Mouse (Mus musculus) hindbrain, embryonic 13.5 days (tissue): ENCODE results near the gene Ifna14. TPM values are rescaled to one million over a fixed set of nuclear protein-coding genes. Genes with fewer than 3 reads are reported as not detected.

Experiments used
- ATAC-seq: fragments of 200-750 bp; cut with Nextera tagmentation; 2 replicates; pipeline ENCODE4 v1.8.0; 2017; ENCODE audit warnings: moderate TSS enrichment; ENCODE audit not compliant: low FRiP score
- H3K27ac ChIP-seq: fragments of 300-500 bp; sonication (generic); 2 replicates; pipeline ENCODE4 v1.5.1; 2015; ENCODE audit warnings: inconsistent platforms, mild to moderate bottlenecking, moderate library complexity
- H3K27me3 ChIP-seq: fragments of 300-500 bp; sonication (generic); 2 replicates; pipeline ENCODE4 v1.6.1; 2015; ENCODE audit warnings: mild to moderate bottlenecking, inconsistent platforms
- H3K36me3 ChIP-seq: fragments of 300-500 bp; sonication (generic); 2 replicates; pipeline ENCODE4 v1.6.1; 2015; ENCODE audit warnings: mild to moderate bottlenecking, inconsistent platforms
- H3K4me1 ChIP-seq: fragments of 300-500 bp; sonication (generic); replicated peaks from 2 replicates; pipeline ENCODE4 v1.6.1; 2015; ENCODE audit warnings: inconsistent platforms
- H3K4me2 ChIP-seq: fragments of 300-500 bp; sonication (generic); 2 replicates; pipeline ENCODE4 v1.6.1; 2015; ENCODE audit warnings: inconsistent platforms, mild to moderate bottlenecking, moderate library complexity
- H3K4me3 ChIP-seq: fragments of 300-500 bp; sonication (generic); 2 replicates; pipeline ENCODE4 v1.5.1; 2015; ENCODE audit warnings: mild to moderate bottlenecking, inconsistent platforms
- H3K9ac ChIP-seq: fragments of 300-500 bp; sonication (generic); 2 replicates; pipeline ENCODE4 v1.6.1; 2015; ENCODE audit warnings: mild to moderate bottlenecking, inconsistent platforms
- H3K9me3 ChIP-seq: fragments of 300-500 bp; sonication (generic); 2 replicates; pipeline ENCODE4 v1.6.1; 2016; ENCODE audit warnings: inconsistent platforms
- WGBS: fragments of 180-500 bp; shearing (Covaris S2); methylation state at CpG from one replicate; pipeline ENCODE4 v1.1.7; 2015; 5-methylcytosine and 5-hydroxymethylcytosine counted together
- polyA plus RNA-seq: library from polyadenylated mRNA; unstranded; fragments of >200 nt; fragmentation: Nextera tagmentation; extraction: Ambion mirVana; gene quantifications from 2 replicates; pipeline ENCODE4 v1.2.1, GENCODE M21; 2015

Ifna14 gene
- polyA plus RNA-seq, 1 experiment from 2014 or later = not detected

GRCm38 (mm10) chr4:88530892-88531291 lies 40.7 kb downstream of the Ifna14 start:
- no peak for ATAC-seq
- Histone ChIP-seq H3K4me1 (no peaks in the 10 kb centered on the region), H3K27me3 (no peaks in the 10 kb centered on the region), H3K9me3 (no peaks in the 10 kb centered on the region), H3K9ac (no peak overlapping the region), H3K4me2 (no peak overlapping the region), H3K4me3 (no peak overlapping the region), H3K27ac (no peak overlapping the region), H3K36me3 (no peaks in the 10 kb centered on the region)
- 84% methylated on average over 2 of the region's 2 CpGs for WGBS

GRCm38 (mm10) chr4:88530271-88530670 lies 41.3 kb downstream of the Ifna14 start:
- H3K4me2 ChIP-seq = no peak overlapping the region
- H3K4me3 ChIP-seq = no peak overlapping the region
- H3K4me1 ChIP-seq = no peaks in the 10 kb centered on the region
- H3K27ac ChIP-seq = no peak overlapping the region
- no peak for ATAC-seq
- no peaks in the 10 kb centered on the region for H3K36me3 ChIP-seq
- 73% methylated on average over 4 of the region's 4 CpGs for WGBS
- H3K27me3 ChIP-seq = no peaks in the 10 kb centered on the region
- H3K9me3 ChIP-seq = no peaks in the 10 kb centered on the region
- no peak overlapping the region for H3K9ac ChIP-seq

GRCm38 (mm10) chr4:88526379-88527049 lies 45.1 kb downstream of the Ifna14 start:
- WGBS = 87% methylated on average over 5 of the region's 5 CpGs
- no peaks in the 10 kb centered on the region for H3K27me3 ChIP-seq
- H3K36me3 ChIP-seq = no peaks in the 10 kb centered on the region
- H3K27ac ChIP-seq = no peak overlapping the region
- H3K4me1 ChIP-seq = no peaks in the 10 kb centered on the region
- H3K4me2 ChIP-seq = no peak overlapping the region
- H3K4me3 ChIP-seq = no peak overlapping the region
- no peak for ATAC-seq
- no peaks in the 10 kb centered on the region for H3K9me3 ChIP-seq
- H3K9ac ChIP-seq = no peak overlapping the region

DNA sequence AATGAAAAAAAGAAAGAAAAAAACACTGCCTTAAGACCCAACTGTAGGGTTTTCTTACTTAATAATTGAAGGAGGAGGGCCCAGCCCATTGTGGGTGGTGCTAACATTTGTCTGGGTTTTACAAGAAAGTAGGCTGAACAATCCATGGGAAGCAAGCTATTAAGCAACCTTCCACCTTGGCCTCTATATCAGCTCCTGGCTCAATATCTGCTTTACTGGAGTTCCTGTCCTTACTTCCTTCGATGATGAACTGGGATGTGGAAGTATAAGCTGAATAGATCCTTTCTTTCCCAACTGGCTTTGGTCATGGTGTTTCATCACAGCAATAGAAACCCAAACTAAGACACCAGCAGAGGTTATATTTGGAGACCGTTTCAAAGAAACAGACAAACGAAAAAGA lies 46.2 kb downstream of the Ifna14 start:
- H3K9ac ChIP-seq = no peak overlapping the region
- WGBS = 88% methylated on average over 3 of the region's 3 CpGs
- H3K4me1 ChIP-seq = no peaks in the 10 kb centered on the region
- H3K4me2 ChIP-seq = no peak overlapping the region
- no peaks in the 10 kb centered on the region for H3K27me3 ChIP-seq
- ATAC-seq = no peak
- no peak overlapping the region for H3K27ac ChIP-seq
- no peaks in the 10 kb centered on the region for H3K9me3 ChIP-seq
- no peaks in the 10 kb centered on the region for H3K36me3 ChIP-seq
- no peak overlapping the region for H3K4me3 ChIP-seq

- Histone ChIP-seq H3K4me1 (no peaks in the 10 kb centered on the region), H3K9me3 (no peaks in the 10 kb centered on the region), H3K27ac (no peak overlapping the region), H3K27me3 (no peaks in the 10 kb centered on the region), H3K36me3 (no peaks in the 10 kb centered on the region), H3K4me3 (no peak overlapping the region), H3K4me2 (no peak overlapping the region), H3K9ac (no peak overlapping the region)
- ATAC-seq = no peak
These were observed 48.4 kb downstream of the Ifna14 start for GRCm38 (mm10) chr4:88523241-88523640.

- ATAC-seq = no peak
- Histone ChIP-seq H3K27me3 (no peaks in the 10 kb centered on the region), H3K27ac (no peak within 1 kb of the TSS), H3K4me2 (no peak within 1 kb of the TSS), H3K9ac (no peak within 1 kb of the TSS), H3K4me1 (no peaks in the 10 kb centered on the region), H3K4me3 (no peak within 1 kb of the TSS), H3K36me3 (no peaks in the 10 kb centered on the region), H3K9me3 (no peaks in the 10 kb centered on the region)
- WGBS = 89% methylated on average over 4 of the region's 4 CpGs
These were observed 48.9 kb downstream of the Ifna14 start, which contains the start of gene Ifnb1 for GRCm38 (mm10) chr4:88522674-88523073. TSS of gene Ifnb1 (minus strand) at chr4:88522774.

Other genes starting within 250 kb of the Ifna14 start
- gene Hacd4, start 132.9 kb downstream of the Ifna14 start, polyA plus RNA-seq = 3.8 and 4.4 TPM in 2 replicates
- gene Ifnb1, start 49.0 kb downstream of the Ifna14 start, polyA plus RNA-seq = not detected in 2 replicates
- gene Ifna15, start 13.6 kb downstream of the Ifna14 start, polyA plus RNA-seq = not detected in 2 replicates
- not detected in 2 replicates for gene Ifna9, start 20.6 kb upstream of the Ifna14 start, polyA plus RNA-seq
- gene Ifna12, start 31.6 kb upstream of the Ifna14 start, polyA plus RNA-seq = not detected in 2 replicates
- not detected in 2 replicates for gene C87499, start 62.6 kb upstream of the Ifna14 start, polyA plus RNA-seq
- not detected in 2 replicates for gene Ifna13, start 72.7 kb upstream of the Ifna14 start, polyA plus RNA-seq
- gene Ifna16, start 105.1 kb upstream of the Ifna14 start, polyA plus RNA-seq = not detected in 2 replicates
- not detected in 2 replicates for gene Ifna2, start 112.1 kb upstream of the Ifna14 start, polyA plus RNA-seq
- gene Ifnab, start 119.6 kb upstream of the Ifna14 start, polyA plus RNA-seq = not detected in 2 replicates
- gene Gm26566, start 150.0 kb upstream of the Ifna14 start, polyA plus RNA-seq = 1.6 and 2.6 TPM in 2 replicates
- 129 and 130 TPM in 2 replicates for gene Klhl9, start 150.7 kb upstream of the Ifna14 start, polyA plus RNA-seq
- not detected in 2 replicates for gene Gm13271, start 183.1 kb upstream of the Ifna14 start, polyA plus RNA-seq
- 0.22 TPM in 1 of 2 replicates, not detected in the other for gene Gm13283, start 188.3 kb upstream of the Ifna14 start, polyA plus RNA-seq
- 0.22 TPM in 1 of 2 replicates, not detected in the other for gene Gm13290, start 202.0 kb upstream of the Ifna14 start, polyA plus RNA-seq
- gene Gm13289, start 205.1 kb upstream of the Ifna14 start, polyA plus RNA-seq = not detected in 2 replicates
- not detected in 2 replicates for gene Gm13272, start 208.1 kb upstream of the Ifna14 start, polyA plus RNA-seq
- gene Ifnz, start 210.3 kb upstream of the Ifna14 start, polyA plus RNA-seq = not detected in 2 replicates
- not detected in 2 replicates for gene Gm13276, start 213.9 kb upstream of the Ifna14 start, polyA plus RNA-seq
- not detected in 2 replicates for gene Gm13277, start 216.8 kb upstream of the Ifna14 start, polyA plus RNA-seq
- gene Gm13278, start 219.8 kb upstream of the Ifna14 start, polyA plus RNA-seq = not detected in 2 replicates
- gene Gm13275, start 222.7 kb upstream of the Ifna14 start, polyA plus RNA-seq = not detected in 2 replicates
- gene Gm13279, start 225.6 kb upstream of the Ifna14 start, polyA plus RNA-seq = not detected in 2 replicates
- gene Gm13285, start 227.9 kb upstream of the Ifna14 start, polyA plus RNA-seq = not detected in 2 replicates
- gene Gm13287, start 231.5 kb upstream of the Ifna14 start, polyA plus RNA-seq = not detected in 2 replicates
- not detected in 2 replicates for gene Gm13288, start 233.7 kb upstream of the Ifna14 start, polyA plus RNA-seq
- not detected in 2 replicates for gene Ifna7, start 244.4 kb upstream of the Ifna14 start, polyA plus RNA-seq
- not detected in 2 replicates for gene Ifna11, start 248.2 kb upstream of the Ifna14 start, polyA plus RNA-seq